Mouse (Mus musculus) midbrain, embryonic 11.5 days (tissue): ENCODE data around the gene Adh1. TPM values are rescaled to one million over a fixed set of nuclear protein-coding genes. Genes with fewer than 3 reads are reported as not detected.

Source experiments
- ATAC-seq: fragments of 200-750 bp; cut with Nextera tagmentation; 2 replicates; pipeline ENCODE4 v1.8.0; 2017; ENCODE audit warnings: moderate TSS enrichment, moderate library complexity; ENCODE audit not compliant: low FRiP score
- DNase-seq: peaks from one replicate; pipeline ENCODE4 v3.0.0; 2015; ENCODE audit warnings: low spot score; ENCODE audit errors: missing footprints
- H3K27ac ChIP-seq: fragments of 300-500 bp; sonication (generic); 2 replicates; pipeline ENCODE4 v1.5.1; 2014; ENCODE audit warnings: low read depth, low read length
- H3K27me3 ChIP-seq: fragments of 300-500 bp; sonication (generic); 2 replicates; pipeline ENCODE4 v1.6.1; 2014; ENCODE audit warnings: mild to moderate bottlenecking, low read length, moderate library complexity, mixed read lengths; ENCODE audit not compliant: control insufficient read depth, insufficient read depth
- H3K36me3 ChIP-seq: fragments of 300-500 bp; sonication (generic); 2 replicates; pipeline ENCODE4 v1.6.1; 2014; ENCODE audit warnings: mild to moderate bottlenecking, low read length, moderate library complexity, mixed read lengths; ENCODE audit not compliant: control insufficient read depth, insufficient read depth
- H3K4me1 ChIP-seq: fragments of 300-500 bp; sonication (generic); 2 replicates; pipeline ENCODE4 v1.6.1; 2014; ENCODE audit warnings: low read length; ENCODE audit not compliant: control insufficient read depth, insufficient read depth
- H3K4me2 ChIP-seq: fragments of 300-500 bp; sonication (generic); 2 replicates; pipeline ENCODE4 v1.6.1; 2014; ENCODE audit warnings: mild to moderate bottlenecking, moderate library complexity
- H3K4me3 ChIP-seq: fragments of 300-500 bp; sonication (generic); 2 replicates; pipeline ENCODE4 v1.5.1; 2014; ENCODE audit warnings: low read depth, low read length
- H3K9ac ChIP-seq: fragments of 300-500 bp; sonication (generic); 2 replicates; pipeline ENCODE4 v1.6.1; 2014; ENCODE audit warnings: low read length
- H3K9me3 ChIP-seq: fragments of 300-500 bp; sonication (generic); 2 replicates; pipeline ENCODE4 v1.6.1; 2016; ENCODE audit warnings: low read length; ENCODE audit not compliant: control insufficient read depth
- WGBS: fragments of 180-500 bp; shearing (Covaris S2); extraction: QIAGEN DNeasy Blood & Tissue Kit; methylation state at CpG from one replicate; pipeline ENCODE4 v1.1.7; 2014; 5-methylcytosine and 5-hydroxymethylcytosine counted together
- polyA plus RNA-seq: library from polyadenylated mRNA; unstranded; fragments of >200 nt; fragmentation: Nextera tagmentation; extraction: Ambion mirVana; gene quantifications from 2 replicates; pipeline ENCODE4 v1.2.1, GENCODE M21; 2014

Gene Adh1
- polyA plus RNA-seq, 1 experiment from 2014 or later, result 0.48 TPM

- Histone ChIP-seq H3K36me3 (no peaks in the 10 kb centered on the region), H3K9me3 (no peaks in the 10 kb centered on the region), H3K4me2 (no peak overlapping the region), H3K27ac (no peak overlapping the region), H3K4me3 (no peak overlapping the region), H3K27me3 (no peaks in the 10 kb centered on the region), H3K9ac (no peak overlapping the region), H3K4me1 (no peaks in the 10 kb centered on the region)
- no peak for ATAC-seq
- peak; percentile 26 for DNase-seq
Observed at GRCm38 (mm10) chr3:138246511-138247020, 14.2 kb upstream of the Adh1 start.

GRCm38 (mm10) chr3:138247241-138247640 lies 13.6 kb upstream of the Adh1 start:
- no peak for ATAC-seq
- WGBS, result 84% methylated on average over 4 of the region's 4 CpGs
- peak; percentile 70 for DNase-seq
- Histone ChIP-seq H3K9ac (no peak overlapping the region), H3K27ac (no peak overlapping the region), H3K4me1 (no peaks in the 10 kb centered on the region), H3K9me3 (no peaks in the 10 kb centered on the region), H3K4me3 (no peak overlapping the region), H3K4me2 (no peak overlapping the region), H3K27me3 (no peaks in the 10 kb centered on the region), H3K36me3 (no peaks in the 10 kb centered on the region)

- Histone ChIP-seq H3K27ac (no peak overlapping the region), H3K4me3 (no peak overlapping the region), H3K36me3 (no peaks in the 10 kb centered on the region), H3K4me1 (no peaks in the 10 kb centered on the region), H3K27me3 (no peaks in the 10 kb centered on the region), H3K9me3 (no peaks in the 10 kb centered on the region), H3K9ac (no peak overlapping the region), H3K4me2 (no peak overlapping the region)
- ATAC-seq (no peak), DNase-seq (peak; percentile 12)
- 73% methylated on average over 7 of the region's 7 CpGs for WGBS
Observed at GRCm38 (mm10) chr3:138248011-138248410, 12.8 kb upstream of the Adh1 start.

- DNase-seq, result peak; percentile 37
- Histone ChIP-seq H3K4me2 (no peak overlapping the region), H3K36me3 (no peaks in the 10 kb centered on the region), H3K9ac (no peak overlapping the region), H3K9me3 (no peaks in the 10 kb centered on the region), H3K27ac (no peak overlapping the region), H3K4me3 (no peak overlapping the region), H3K27me3 (no peaks in the 10 kb centered on the region), H3K4me1 (no peaks in the 10 kb centered on the region)
- WGBS, result 89% methylated on average over 8 of the region's 8 CpGs
- no peak for ATAC-seq
Observed at GRCm38 (mm10) chr3:138248746-138249145, 12.0 kb upstream of the Adh1 start.

GRCm38 (mm10) chr3:138251156-138251555 lies 9.6 kb upstream of the Adh1 start:
- 80% methylated on average over 6 of the region's 6 CpGs for WGBS
- DNase-seq (peak; percentile 35), ATAC-seq (no peak)
- no peaks in the 10 kb centered on the region for H3K36me3 ChIP-seq
- H3K4me3 ChIP-seq, result no peak overlapping the region
- no peaks in the 10 kb centered on the region for H3K27me3 ChIP-seq
- no peaks in the 10 kb centered on the region for H3K4me1 ChIP-seq
- H3K9me3 ChIP-seq, result no peaks in the 10 kb centered on the region
- H3K4me2 ChIP-seq, result no peak overlapping the region
- H3K9ac ChIP-seq, result no peak overlapping the region
- no peak overlapping the region for H3K27ac ChIP-seq

- Histone ChIP-seq H3K27me3 (no peaks in the 10 kb centered on the region), H3K4me1 (no peaks in the 10 kb centered on the region), H3K9me3 (no peaks in the 10 kb centered on the region), H3K27ac (no peak overlapping the region), H3K4me3 (no peak overlapping the region), H3K4me2 (no peak overlapping the region), H3K9ac (no peak overlapping the region), H3K36me3 (no peaks in the 10 kb centered on the region)
- DNase-seq (peak; percentile 82), ATAC-seq (peak; percentile 85)
- 38% methylated on average over 5 of the region's 5 CpGs for whole genome bisulfite sequencing
Observed at GRCm38 (mm10) chr3:138254205-138254604, 6.6 kb upstream of the Adh1 start.

GRCm38 (mm10) chr3:138255366-138255765 lies 5.4 kb upstream of the Adh1 start:
- Histone ChIP-seq H3K9me3 (no peaks in the 10 kb centered on the region), H3K9ac (no peak overlapping the region), H3K27me3 (no peaks in the 10 kb centered on the region), H3K4me3 (no peak overlapping the region), H3K4me1 (no peaks in the 10 kb centered on the region), H3K36me3 (no peaks in the 10 kb centered on the region), H3K27ac (no peak overlapping the region), H3K4me2 (no peak overlapping the region)
- no peak for DNase-seq
- whole genome bisulfite sequencing, result 81% methylated on average over 3 of the region's 3 CpGs
- no peak for ATAC-seq

GRCm38 (mm10) chr3:138255780-138256550 lies 4.8 kb upstream of the Adh1 start:
- ATAC-seq (no peak), DNase-seq (peak; percentile 77)
- Histone ChIP-seq H3K4me1 (no peaks in the 10 kb centered on the region), H3K9me3 (no peaks in the 10 kb centered on the region), H3K27ac (no peak overlapping the region), H3K36me3 (no peaks in the 10 kb centered on the region), H3K9ac (no peak overlapping the region), H3K4me3 (no peak overlapping the region), H3K27me3 (no peaks in the 10 kb centered on the region), H3K4me2 (no peak overlapping the region)
- 82% methylated on average over 9 of the region's 9 CpGs for WGBS

GRCm38 (mm10) chr3:138262568-138262967 lies 1.8 kb downstream of the Adh1 start:
- H3K4me2 ChIP-seq, result no peak overlapping the region
- DNase-seq, result no peak
- WGBS, result 85% methylated on average over 4 of the region's 4 CpGs
- H3K4me1 ChIP-seq, result no peaks in the 10 kb centered on the region
- H3K36me3 ChIP-seq, result no peaks in the 10 kb centered on the region
- H3K4me3 ChIP-seq, result no peak overlapping the region
- no peak for ATAC-seq
- no peaks in the 10 kb centered on the region for H3K27me3 ChIP-seq
- no peaks in the 10 kb centered on the region for H3K9me3 ChIP-seq
- H3K27ac ChIP-seq, result no peak overlapping the region
- no peak overlapping the region for H3K9ac ChIP-seq
